Mouse (Mus musculus) layer of hippocampus, adult 8-10 months (tissue): ENCODE measurements at regions not wholly inside any gene's neighbourhood (a gene's known extent, or its start where the extent isn't known, plus 50 kb on each side); places are given as distances from the start of the nearest gene placed in this dataset.
A peak's percentile ranks its signal among the peaks of the same experiment; 100 is the strongest.
"Not testable (repeated sequence)": the region's sequence is repeated elsewhere in the genome, so short reads cannot be mapped to it uniquely, and the experiment has no call there.

Experiments used
- DNase-seq, 2 experiments: peaks; one replicate each; pipeline ENCODE4 v3.0.0; 2022; ENCODE audit warnings: low spot score in 2 of 2

- peak in 1 of 2 experiments; percentile 21 for DNase-seq
Observed at GRCm38 (mm10) chr12:15565941-15566784, 250.6 kb downstream of the Trib2 start.

GRCm38 (mm10) chr12:15562826-15563225, 253.9 kb downstream of the Trib2 start:
- no peak for DNase-seq

- peak in 1 of 2 experiments; percentile 40 for DNase-seq
Observed at GRCm38 (mm10) chr12:15555471-15555870, 261.3 kb downstream of the Trib2 start.

GRCm38 (mm10) chr12:15553681-15554007, 263.1 kb downstream of the Trib2 start:
- no peak for DNase-seq

- DNase-seq: no peak
Observed at GRCm38 (mm10) chr12:15552979-15553680, 263.6 kb downstream of the Trib2 start.

- DNase-seq: no peak
Observed at GRCm38 (mm10) chr12:15552210-15552609, 264.5 kb downstream of the Trib2 start.

GRCm38 (mm10) chr12:15551281-15551900, 265.3 kb downstream of the Trib2 start:
- no peak for DNase-seq

- DNase-seq: no peak
Observed at GRCm38 (mm10) chr12:15544351-15544750, 272.4 kb downstream of the Trib2 start.

- DNase-seq: no peak
Observed at GRCm38 (mm10) chr12:15542486-15542885, 274.2 kb downstream of the Trib2 start.

GRCm38 (mm10) chr12:15536852-15537368, 279.8 kb downstream of the Trib2 start:
- no peak for DNase-seq

GRCm38 (mm10) chr12:15536247-15536646, 280.5 kb downstream of the Trib2 start:
- no peak for DNase-seq

GRCm38 (mm10) chr12:15535822-15536221, 280.9 kb downstream of the Trib2 start:
- DNase-seq: peak; percentile 59 to 86

- DNase-seq: no peak
Observed at GRCm38 (mm10) chr12:15520783-15521407, 295.8 kb downstream of the Trib2 start.

GRCm38 (mm10) chr12:15511994-15512393, 304.7 kb downstream of the Trib2 start:
- no peak for DNase-seq

GRCm38 (mm10) chr12:15507576-15507975, 309.1 kb downstream of the Trib2 start:
- DNase-seq: peak in 1 of 2 experiments; percentile 27

GRCm38 (mm10) chr12:15493640-15494039, 323.1 kb downstream of the Trib2 start:
- DNase-seq: no peak

GRCm38 (mm10) chr12:15472741-15473140, 344.0 kb downstream of the Trib2 start:
- DNase-seq: no peak

GRCm38 (mm10) chr12:15459429-15459828, 357.3 kb downstream of the Trib2 start:
- no peak for DNase-seq

- DNase-seq: not testable (repeated sequence)
Observed at GRCm38 (mm10) chr12:15456369-15456768, 360.4 kb downstream of the Trib2 start.

- DNase-seq: no peak
Observed at GRCm38 (mm10) chr12:15455744-15456143, 361.0 kb downstream of the Trib2 start.

GRCm38 (mm10) chr12:15449484-15449883, 367.2 kb downstream of the Trib2 start:
- DNase-seq: no peak
